Mouse (Mus musculus) ES-Bruce4 (cell line): ENCODE data around the gene Ascl4. TPM values are rescaled to one million over a fixed set of nuclear protein-coding genes. Genes with fewer than 3 reads are reported as not detected.

Experiments
- H3K27ac ChIP-seq: 2 replicates; pipeline ENCODE4 v1.5.1; 2012; ENCODE audit warnings: low read length, inconsistent platforms; ENCODE audit not compliant: insufficient read depth
- H3K27me3 ChIP-seq: 2 replicates; pipeline ENCODE4 v1.6.1; 2012; ENCODE audit warnings: mild to moderate bottlenecking, low read length, inconsistent platforms; ENCODE audit not compliant: control insufficient read depth, poor library complexity, insufficient read depth, severe bottlenecking
- H3K36me3 ChIP-seq: 2 replicates; pipeline ENCODE4 v1.6.1; 2012; ENCODE audit warnings: inconsistent platforms, mild to moderate bottlenecking, low read length, moderate library complexity; ENCODE audit not compliant: control insufficient read depth, poor library complexity, insufficient read depth, severe bottlenecking
- H3K4me1 ChIP-seq: one replicate; pipeline ENCODE4 v1.8.1; 2011; ENCODE audit warnings: low read length; ENCODE audit not compliant: control insufficient read depth, insufficient read depth
- H3K4me3 ChIP-seq: 2 replicates; pipeline ENCODE4 v1.5.1; 2011; ENCODE audit warnings: low read depth, mild to moderate bottlenecking, low read length
- H3K9ac ChIP-seq: 2 replicates; pipeline ENCODE4 v1.6.1; 2012; ENCODE audit warnings: low read depth, mild to moderate bottlenecking, inconsistent platforms; ENCODE audit not compliant: poor library complexity, severe bottlenecking
- H3K9me3 ChIP-seq: replicated peaks from 2 replicates; pipeline ENCODE4 v1.6.1; 2012; ENCODE audit warnings: mild to moderate bottlenecking, low read length, inconsistent platforms; ENCODE audit not compliant: control insufficient read depth, poor library complexity, insufficient read depth, severe bottlenecking
- CTCF ChIP-seq: IDR thresholded peaks from one replicate; pipeline ENCODE4 v1.8.1; 2011; ENCODE audit warnings: low read depth, low read length
- EP300 ChIP-seq: IDR thresholded peaks from 2 replicates; pipeline ENCODE4 v1.6.1; 2011; ENCODE audit warnings: low read depth, low read length; ENCODE audit not compliant: insufficient read depth
- POLR2A ChIP-seq: IDR thresholded peaks from one replicate; pipeline ENCODE4 v1.8.1; 2011; ENCODE audit warnings: low read length; ENCODE audit not compliant: insufficient read depth
- polyA plus RNA-seq: library from polyadenylated mRNA; stranded (reverse); fragments of >200 nt; gene quantifications from 2 replicates; pipeline ENCODE4 v1.2.4, GENCODE M21; 2011; ENCODE audit warnings: low read depth; ENCODE audit not compliant: missing spikeins, insufficient read depth, insufficient read length

Ascl4 gene
- polyA plus RNA-seq, 1 experiment, result not detected

GRCm38 (mm10) chr10:85992412-85992811, 64.9 kb downstream of the Ascl4 start:
- TF ChIP-seq POLR2A (no peak), EP300 (no peak), CTCF (no peak)
- Histone ChIP-seq H3K9me3 (no peaks in the 10 kb centered on the region), H3K27ac (no peak overlapping the region), H3K36me3 (no peaks in the 10 kb centered on the region), H3K9ac (no peak overlapping the region), H3K27me3 (no peaks in the 10 kb centered on the region), H3K4me1 (no peaks in the 10 kb centered on the region), H3K4me3 (no peak overlapping the region)

DNA sequence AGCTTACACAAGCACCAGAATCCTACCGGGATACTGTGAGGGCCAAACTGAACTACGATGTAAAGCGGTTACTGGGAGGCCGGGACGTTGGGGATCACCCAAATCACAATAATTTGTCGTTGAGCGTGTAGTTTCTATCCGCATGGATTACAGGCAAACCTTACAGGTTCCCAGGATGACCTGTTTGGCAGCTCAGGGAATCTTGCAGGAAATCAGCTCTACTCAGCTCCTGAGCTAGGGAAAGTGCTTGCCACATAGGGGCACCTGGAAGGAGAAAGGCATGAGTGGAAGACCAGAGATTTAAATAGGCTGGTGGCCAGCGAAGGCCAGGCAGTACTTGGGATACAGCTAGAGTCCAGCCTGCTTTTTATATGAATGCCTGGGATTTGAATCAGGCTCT, 66.4 kb downstream of the Ascl4 start:
- Histone ChIP-seq H3K27me3 (no peaks in the 10 kb centered on the region), H3K4me3 (no peak overlapping the region), H3K27ac (no peak overlapping the region), H3K36me3 (no peaks in the 10 kb centered on the region), H3K9me3 (no peaks in the 10 kb centered on the region), H3K4me1 (no peaks in the 10 kb centered on the region), H3K9ac (no peak overlapping the region)
- TF ChIP-seq POLR2A (no peak), CTCF (no peak), EP300 (no peak)

DNA sequence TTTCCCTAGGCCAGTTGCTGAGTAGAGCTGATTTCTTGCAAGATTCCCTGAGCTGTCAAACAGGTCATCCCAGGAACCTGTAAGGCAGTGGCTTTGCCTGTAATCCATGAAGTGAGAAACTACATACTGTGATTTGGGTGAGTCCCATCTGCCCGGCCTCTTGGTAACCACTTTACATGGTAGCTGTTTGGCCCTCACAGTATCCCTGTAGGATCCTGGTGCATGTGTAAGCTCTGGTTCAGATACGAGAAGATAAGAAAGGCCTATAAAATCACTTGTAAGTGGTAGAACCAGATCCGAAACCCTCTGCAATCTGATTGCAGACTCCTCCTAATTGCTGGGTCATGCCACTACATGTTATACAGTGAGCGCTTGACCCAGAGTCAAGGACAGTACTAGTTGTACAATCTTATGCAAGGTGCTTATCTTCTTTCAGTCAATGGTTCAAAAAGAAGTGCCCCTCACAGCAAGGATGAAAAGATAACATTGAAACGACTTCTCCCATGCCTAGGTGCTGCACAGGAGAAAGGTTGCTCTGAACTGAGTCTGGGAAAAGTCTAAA, 67.1 kb downstream of the Ascl4 start:
- H3K4me3 ChIP-seq, result no peak overlapping the region
- no peaks in the 10 kb centered on the region for H3K4me1 ChIP-seq
- no peaks in the 10 kb centered on the region for H3K36me3 ChIP-seq
- H3K9ac ChIP-seq, result no peak overlapping the region
- no peaks in the 10 kb centered on the region for H3K9me3 ChIP-seq
- H3K27me3 ChIP-seq, result no peaks in the 10 kb centered on the region
- no peak for TF ChIP-seq EP300
- TF ChIP-seq CTCF, result no peak
- no peak for TF ChIP-seq POLR2A
- no peak overlapping the region for H3K27ac ChIP-seq

Other genes with a start within 250 kb of the Ascl4 start
- 74.3 and 79.9 TPM in 2 replicates for gene Pwp1, start 98.2 kb upstream of the Ascl4 start, polyA plus RNA-seq
- 38.3 and 49.0 TPM in 2 replicates for gene Prdm4, start 10.5 kb upstream of the Ascl4 start, polyA plus RNA-seq
- gene Rtcb, start 30.1 kb downstream of the Ascl4 start, polyA plus RNA-seq, result 138 and 139 TPM in 2 replicates
- not detected in 2 replicates for gene Bpifc, start 84.2 kb downstream of the Ascl4 start, polyA plus RNA-seq
- 20.5 and 22.2 TPM in 2 replicates for gene Fbxo7, start 94.3 kb downstream of the Ascl4 start, polyA plus RNA-seq